Mouse (Mus musculus) kidney, postnatal 0 days (tissue): ENCODE results near the gene Kprp. TPM values are rescaled to one million over a fixed set of nuclear protein-coding genes. Genes with fewer than 3 reads are reported as not detected.

Experiments used
- ATAC-seq: fragments of 200-750 bp; cut with Nextera tagmentation; replicated peaks from 2 replicates; pipeline ENCODE4 v1.8.0; 2017; ENCODE audit warnings: low read depth, moderate number of reproducible peaks, moderate TSS enrichment, moderate library complexity; ENCODE audit not compliant: low FRiP score
- DNase-seq: peaks from one replicate; pipeline ENCODE4 v3.0.0-alpha.2; 2016; ENCODE audit warnings: low spot score
- H3K27ac ChIP-seq: fragments of 300-500 bp; sonication (generic); 2 replicates; pipeline ENCODE4 v1.5.1; 2014; ENCODE audit warnings: mild to moderate bottlenecking
- H3K27me3 ChIP-seq: fragments of 300-500 bp; sonication (generic); 2 replicates; pipeline ENCODE4 v1.6.1; 2014; ENCODE audit warnings: low read length, mixed read lengths; ENCODE audit not compliant: insufficient read depth
- H3K36me3 ChIP-seq: fragments of 300-500 bp; sonication (generic); 2 replicates; pipeline ENCODE4 v1.6.1; 2014; ENCODE audit warnings: low read length, mixed read lengths; ENCODE audit not compliant: insufficient read depth
- H3K4me1 ChIP-seq: fragments of 300-500 bp; sonication (generic); replicated peaks from 2 replicates; pipeline ENCODE4 v1.6.1; 2014; ENCODE audit warnings: antibody characterized with exemption, low read length, mixed read lengths; ENCODE audit not compliant: insufficient read depth
- H3K4me2 ChIP-seq: fragments of 300-500 bp; sonication (generic); 2 replicates; pipeline ENCODE4 v1.6.1; 2014; ENCODE audit warnings: mild to moderate bottlenecking, low read length, moderate library complexity, mixed read lengths
- H3K4me3 ChIP-seq: fragments of 300-500 bp; sonication (generic); replicated peaks from 2 replicates; pipeline ENCODE4 v1.5.1; 2014; ENCODE audit warnings: low read depth, low read length
- H3K9ac ChIP-seq: fragments of 300-500 bp; sonication (generic); 2 replicates; pipeline ENCODE4 v1.6.1; 2014; ENCODE audit warnings: low read depth, low read length
- H3K9me3 ChIP-seq: fragments of 300-500 bp; sonication (generic); replicated peaks from 2 replicates; pipeline ENCODE4 v1.6.1; 2016; ENCODE audit warnings: low read length, inconsistent platforms, mixed read lengths
- CTCF ChIP-seq: IDR thresholded peaks from 2 replicates; pipeline ENCODE4 v1.5.1; 2016; ENCODE audit warnings: antibody characterized with exemption, low read depth, mild to moderate bottlenecking, moderate library complexity
- WGBS: fragments of 180-500 bp; shearing (Covaris S2); extraction: QIAGEN DNeasy Blood & Tissue Kit; methylation state at CpG from one replicate; pipeline ENCODE4 v1.1.7; 2014; 5-methylcytosine and 5-hydroxymethylcytosine counted together
- polyA plus RNA-seq: library from polyadenylated mRNA; unstranded; fragments of >200 nt; fragmentation: Nextera tagmentation; extraction: Ambion mirVana; gene quantifications from 2 replicates; pipeline ENCODE4 v1.2.1, GENCODE M21; 2015

Kprp gene
- polyA plus RNA-seq, 1 experiment from 2014 or later = not detected

DNA sequence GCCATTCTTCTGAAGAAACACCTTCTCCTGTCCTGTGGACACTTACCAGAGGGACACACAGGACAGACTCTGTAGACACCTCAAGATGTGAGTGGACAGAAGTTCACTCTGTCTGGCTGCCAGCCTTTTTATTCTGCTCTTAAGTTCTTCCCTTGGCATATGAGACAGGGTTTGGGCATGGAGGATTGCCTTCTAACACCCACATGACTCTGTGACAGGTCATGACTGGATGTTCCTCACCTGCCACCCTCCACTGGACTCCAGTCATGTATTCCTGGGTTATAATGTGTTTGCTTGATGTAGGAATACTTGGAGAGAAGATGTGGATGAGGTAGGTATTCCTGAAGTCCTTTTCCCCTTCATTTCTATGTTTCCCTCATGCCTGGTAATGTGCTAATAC, 19.3 kb downstream of the Kprp start, which contains the start of gene Lce1k:
TSS of gene Lce1k (minus strand) at position 101 of the 400 bp plus-strand sequence.
- no peaks in the 10 kb centered on the region for H3K27me3 ChIP-seq
- H3K36me3 ChIP-seq = no peaks in the 10 kb centered on the region
- no peak for DNase-seq
- H3K4me1 ChIP-seq = no peaks in the 10 kb centered on the region
- TF ChIP-seq CTCF = no peak
- ATAC-seq = no peak
- H3K4me3 ChIP-seq = no peak within 1 kb of the TSS
- H3K4me2 ChIP-seq = no peak within 1 kb of the TSS
- H3K9ac ChIP-seq = no peak within 1 kb of the TSS
- H3K27ac ChIP-seq = no peak within 1 kb of the TSS
- H3K9me3 ChIP-seq = no peaks in the 10 kb centered on the region

DNA sequence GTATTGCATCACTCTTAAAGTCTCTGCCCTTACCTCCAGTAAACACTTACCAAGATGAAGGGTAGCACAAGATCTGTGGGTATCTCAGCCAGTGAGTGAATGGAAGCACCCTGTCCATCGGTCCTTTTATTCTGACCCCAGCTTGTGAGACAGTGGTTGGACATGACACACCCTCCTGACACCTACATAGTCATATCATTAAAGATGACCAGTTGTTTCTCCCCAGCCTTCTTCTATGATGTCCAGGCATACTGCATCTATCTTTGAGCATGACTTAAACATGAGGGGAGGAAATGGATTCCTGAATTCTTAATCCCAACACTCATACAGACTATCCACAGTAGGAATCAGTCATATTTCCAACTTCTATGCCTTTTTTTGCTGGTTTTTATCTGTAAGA, 36.6 kb downstream of the Kprp start, which contains the start of gene Lce1j:
TSS of gene Lce1j (minus strand) at position 101 of the 400 bp plus-strand sequence.
- Histone ChIP-seq H3K9me3 (no peaks in the 10 kb centered on the region), H3K4me2 (no peak within 1 kb of the TSS), H3K9ac (no peak within 1 kb of the TSS), H3K4me3 (no peak within 1 kb of the TSS), H3K36me3 (no peaks in the 10 kb centered on the region), H3K27ac (no peak within 1 kb of the TSS), H3K27me3 (no peaks in the 10 kb centered on the region), H3K4me1 (no peaks in the 10 kb centered on the region)
- DNase-seq (no peak), ATAC-seq (no peak)
- 93% methylated on average over 1 of the region's 1 CpGs for WGBS
- no peak for TF ChIP-seq CTCF

DNA sequence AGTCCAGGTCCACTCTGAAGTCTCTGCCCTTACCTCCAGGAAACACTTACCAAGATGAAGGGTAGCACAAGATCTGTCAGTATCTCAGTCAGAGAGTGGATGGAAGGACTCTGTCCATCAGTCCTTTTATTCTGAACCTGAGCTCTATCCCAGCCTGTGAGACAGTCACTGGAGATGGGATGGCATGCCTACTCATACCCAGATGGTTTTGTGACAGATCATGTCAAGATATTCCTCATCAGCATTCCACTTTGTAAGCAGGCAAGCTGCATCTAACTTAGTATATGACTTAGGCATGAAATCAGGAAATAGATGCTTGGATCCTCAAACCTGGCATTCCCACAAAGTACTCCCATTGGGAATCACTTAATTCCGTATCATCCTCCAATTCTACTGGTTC, 48.2 kb downstream of the Kprp start, which contains the start of gene Lce1i:
TSS of gene Lce1i (minus strand) at position 101 of the 400 bp plus-strand sequence.
- H3K4me3 ChIP-seq = no peak within 1 kb of the TSS
- WGBS = 80% methylated on average over 1 of the region's 1 CpGs
- H3K9me3 ChIP-seq = no peaks in the 10 kb centered on the region
- no peak within 1 kb of the TSS for H3K9ac ChIP-seq
- no peaks in the 10 kb centered on the region for H3K4me1 ChIP-seq
- H3K4me2 ChIP-seq = no peak within 1 kb of the TSS
- no peak for ATAC-seq
- no peaks in the 10 kb centered on the region for H3K36me3 ChIP-seq
- TF ChIP-seq CTCF = no peak
- no peaks in the 10 kb centered on the region for H3K27me3 ChIP-seq
- DNase-seq = no peak
- H3K27ac ChIP-seq = no peak within 1 kb of the TSS

Other genes with a start within 250 kb of the Kprp start
- not detected in 2 replicates for gene Smcp, start 238.2 kb downstream of the Kprp start, polyA plus RNA-seq
- gene 2210017I01Rik, start 219.8 kb downstream of the Kprp start, polyA plus RNA-seq = not detected in 2 replicates
- not detected in 2 replicates for gene Lce6a, start 205.6 kb downstream of the Kprp start, polyA plus RNA-seq
- gene Lce1a1, start 178.9 kb downstream of the Kprp start, polyA plus RNA-seq = not detected in 2 replicates
- not detected in 2 replicates for gene Lce1b, start 170.3 kb downstream of the Kprp start, polyA plus RNA-seq
- not detected in 2 replicates for gene Lce1a2, start 156.9 kb downstream of the Kprp start, polyA plus RNA-seq
- gene Lce1c, start 148.0 kb downstream of the Kprp start, polyA plus RNA-seq = not detected in 2 replicates
- not detected in 2 replicates for gene Lce1d, start 140.0 kb downstream of the Kprp start, polyA plus RNA-seq
- not detected in 2 replicates for gene Lce1e, start 118.2 kb downstream of the Kprp start, polyA plus RNA-seq
- gene Lce1f, start 106.9 kb downstream of the Kprp start, polyA plus RNA-seq = not detected in 2 replicates
- gene Gm38119, start 88.2 kb downstream of the Kprp start, polyA plus RNA-seq = not detected in 2 replicates
- not detected in 2 replicates for gene Lce1g, start 74.9 kb downstream of the Kprp start, polyA plus RNA-seq
- gene Lce1h, start 62.2 kb downstream of the Kprp start, polyA plus RNA-seq = not detected in 2 replicates
- not detected in 2 replicates for gene Lce1i, start 48.3 kb downstream of the Kprp start, polyA plus RNA-seq
- gene Lce1j, start 36.7 kb downstream of the Kprp start, polyA plus RNA-seq = not detected in 2 replicates
- gene Lce1k, start 19.4 kb downstream of the Kprp start, polyA plus RNA-seq = not detected in 2 replicates
- gene Lce1l, start 24.0 kb upstream of the Kprp start, polyA plus RNA-seq = not detected in 2 replicates
- not detected in 2 replicates for gene 2310050C09Rik, start 43.0 kb upstream of the Kprp start, polyA plus RNA-seq
- not detected in 2 replicates for gene Lce3a, start 99.0 kb upstream of the Kprp start, polyA plus RNA-seq
- gene Lce3b, start 105.7 kb upstream of the Kprp start, polyA plus RNA-seq = not detected in 2 replicates
- gene Lce3c, start 117.2 kb upstream of the Kprp start, polyA plus RNA-seq = not detected in 2 replicates
- gene Lce3d, start 130.1 kb upstream of the Kprp start, polyA plus RNA-seq = not detected in 2 replicates
- gene Lce3e, start 139.8 kb upstream of the Kprp start, polyA plus RNA-seq = not detected in 2 replicates
- not detected in 2 replicates for gene Lce3f, start 165.0 kb upstream of the Kprp start, polyA plus RNA-seq
- gene Crct1, start 188.4 kb upstream of the Kprp start, polyA plus RNA-seq = 0.45 and 0.52 TPM in 2 replicates
- 0.13 TPM in 1 of 2 replicates, not detected in the other for gene Lce1m, start 191.8 kb upstream of the Kprp start, polyA plus RNA-seq
- not detected in 2 replicates for gene Gm4858, start 241.6 kb upstream of the Kprp start, polyA plus RNA-seq